Mouse (Mus musculus): Measurements from ENCODE around the gene Cib1. TPM values are rescaled to one million over a fixed set of nuclear protein-coding genes. Genes with fewer than 3 reads are reported as not detected.

Gene Cib1
- polyA plus RNA-seq, 1 experiment, result 344 TPM

DNA sequence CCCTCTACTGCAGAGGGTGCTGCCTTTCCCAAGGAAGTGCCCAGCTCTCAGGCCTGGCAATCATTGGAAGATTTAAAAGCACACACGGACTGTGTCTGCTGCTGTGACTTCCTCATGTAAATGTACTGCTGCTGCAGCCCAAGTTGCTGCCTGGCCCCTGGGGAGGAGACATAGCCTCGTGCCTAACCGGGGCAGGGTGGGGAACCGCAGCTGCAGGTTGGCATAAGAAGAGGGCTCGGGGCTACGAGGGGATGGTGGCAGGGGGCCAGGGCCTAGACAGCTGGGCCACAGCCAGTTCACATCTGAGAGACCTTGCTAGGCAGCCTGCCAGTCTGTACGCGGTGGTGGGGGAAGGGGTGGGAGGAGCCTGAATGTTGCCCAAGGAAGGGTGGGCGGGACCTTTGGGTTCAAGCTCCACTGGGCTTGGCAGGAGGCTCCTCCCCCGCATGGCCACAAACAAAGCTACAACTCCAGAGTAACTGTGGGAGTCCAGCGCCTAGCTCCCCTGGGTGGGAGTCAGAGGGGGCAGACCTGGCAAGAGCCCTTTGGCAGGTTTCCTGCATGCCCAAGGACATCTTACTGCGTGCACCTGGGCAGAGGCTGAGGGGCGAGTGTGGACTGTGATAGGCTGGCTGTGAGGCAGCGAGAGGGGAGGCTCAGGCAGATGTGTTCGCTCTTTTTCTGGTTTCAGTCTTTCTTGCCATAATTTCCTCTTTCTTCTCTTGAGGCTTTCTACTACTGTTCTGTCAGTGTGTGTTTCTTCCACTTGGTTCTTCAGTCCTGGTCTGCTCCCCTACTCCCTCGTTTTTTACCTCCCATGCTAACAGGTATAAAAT is 40.2 kb downstream of the Cib1 start:
- peak; percentile 97 for DNase-seq
- H3K4me3 ChIP-seq (ENCODE audit: insufficient read depth, low read depth, low read length), result peak overlapping the region; percentile 22; the same call in 1 of the 2 replicates
- whole genome bisulfite sequencing, result 6% methylated on average over 16 of the region's 16 CpGs

DNA sequence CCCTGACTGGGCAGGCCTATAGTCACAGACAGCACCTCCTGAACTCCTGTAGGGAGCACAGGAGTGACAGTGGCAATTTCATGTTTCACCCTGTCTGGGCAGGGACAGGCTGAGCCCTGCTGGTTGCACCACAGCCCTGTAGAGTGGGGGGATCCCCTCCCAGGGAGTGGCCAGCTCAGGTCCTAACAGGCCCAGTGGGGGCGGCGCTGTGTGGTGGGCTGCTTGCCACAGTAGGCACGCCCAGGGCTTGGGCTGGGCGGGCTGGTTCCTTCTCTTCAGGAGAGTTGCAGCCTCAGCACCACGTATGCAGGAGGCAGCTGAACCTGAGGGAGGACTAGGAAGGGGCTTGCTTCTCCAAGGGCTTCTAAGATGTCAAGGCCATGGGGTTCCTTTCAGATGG is 41.2 kb downstream of the Cib1 start:
- peaks cover 41% of the 10 kb centered on the region for H3K4me1 ChIP-seq (ENCODE audit: control insufficient read depth, insufficient read depth, low read length)
- H3K4me3 ChIP-seq (ENCODE audit: insufficient read depth, low read depth, low read length), result no peak overlapping the region
- H3K27ac ChIP-seq (ENCODE audit: insufficient read depth, low read depth, low read length), result peak overlapping the region; percentile 53
- WGBS, result 37% methylated on average over 5 of the region's 5 CpGs
- H3K36me3 ChIP-seq (ENCODE audit: control insufficient read depth, insufficient read depth, low read length), result no peaks in the 10 kb centered on the region
- no peaks in the 10 kb centered on the region for H3K27me3 ChIP-seq (replicated peaks; ENCODE audit: control insufficient read depth, insufficient read depth, low read length)
- DNase-seq, result peak; percentile 69
- TF ChIP-seq POLR2A (IDR thresholded peaks at IDR 0.05; ENCODE audit: low read depth, low read length) (no peak), CTCF (conservative IDR thresholded peaks at IDR 0.05; ENCODE audit: insufficient read depth, insufficient read length, low read depth, low read length) (no peak)

More for the DNA sequence above, 40.2 kb downstream of the Cib1 start:
- Histone ChIP-seq H3K36me3 (ENCODE audit: control insufficient read depth, insufficient read depth, low read length) (no peaks in the 10 kb centered on the region), H3K27me3 (replicated peaks; ENCODE audit: control insufficient read depth, insufficient read depth, low read length) (no peaks in the 10 kb centered on the region), H3K27ac (ENCODE audit: insufficient read depth, low read depth, low read length) (peak overlapping the region; percentile 72), H3K4me1 (ENCODE audit: control insufficient read depth, insufficient read depth, low read length) (peaks cover 42% of the 10 kb centered on the region)
- no peak for TF ChIP-seq CTCF (conservative IDR thresholded peaks at IDR 0.05; ENCODE audit: insufficient read depth, insufficient read length, low read depth, low read length)
- no peak for TF ChIP-seq POLR2A (IDR thresholded peaks at IDR 0.05; ENCODE audit: low read depth, low read length)

DNA sequence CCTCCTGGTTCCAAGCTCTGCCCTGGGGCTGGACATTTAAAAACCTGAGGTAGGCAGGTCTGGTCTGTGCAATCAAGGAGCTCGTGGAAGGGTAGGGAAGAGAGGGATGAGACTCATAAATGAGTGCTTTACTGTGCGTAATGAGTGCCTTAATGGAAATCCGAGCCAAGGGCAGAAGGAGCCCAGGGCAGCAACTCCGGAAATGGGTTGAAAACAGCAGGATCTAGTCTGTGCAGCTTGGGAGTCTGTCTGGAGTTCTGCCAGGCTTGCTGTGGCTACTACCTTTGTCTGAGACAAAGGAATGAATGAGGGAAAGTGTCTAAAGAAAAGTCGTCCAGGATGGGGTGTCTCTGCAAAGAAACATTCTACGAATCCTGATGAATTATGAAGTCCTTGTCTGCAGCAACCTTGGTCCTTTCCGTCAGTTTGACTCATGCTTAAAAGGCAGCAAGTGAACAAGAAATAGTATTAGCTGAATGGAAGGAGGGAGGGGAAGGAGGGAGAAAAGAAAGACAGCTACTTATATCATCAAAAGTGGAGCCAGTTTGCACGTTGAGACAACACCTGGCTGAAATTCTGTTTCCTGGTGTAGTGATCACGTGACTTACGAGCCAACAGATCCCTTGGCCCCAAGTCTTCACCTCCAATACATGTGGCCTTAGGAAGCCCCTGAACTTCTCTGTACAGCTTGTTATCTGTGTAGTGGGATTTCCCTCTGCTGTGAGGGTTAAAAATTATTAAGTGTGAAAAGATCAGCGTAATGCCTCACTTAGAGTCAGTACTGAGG is 43.3 kb downstream of the Cib1 start:
- Histone ChIP-seq H3K27ac (ENCODE audit: insufficient read depth, low read depth, low read length) (peak overlapping the region; percentile 11), H3K4me1 (ENCODE audit: control insufficient read depth, insufficient read depth, low read length) (peaks cover 46% of the 10 kb centered on the region), H3K4me3 (ENCODE audit: insufficient read depth, low read depth, low read length) (no peak overlapping the region), H3K27me3 (replicated peaks; ENCODE audit: control insufficient read depth, insufficient read depth, low read length) (no peaks in the 10 kb centered on the region), H3K36me3 (ENCODE audit: control insufficient read depth, insufficient read depth, low read length) (no peaks in the 10 kb centered on the region)
- TF ChIP-seq CTCF (conservative IDR thresholded peaks at IDR 0.05; ENCODE audit: insufficient read depth, insufficient read length, low read depth, low read length) (no peak), POLR2A (IDR thresholded peaks at IDR 0.05; ENCODE audit: low read depth, low read length) (no peak)
- peak; percentile 60 for DNase-seq
- 27% methylated on average over 11 of the region's 11 CpGs for WGBS

DNA sequence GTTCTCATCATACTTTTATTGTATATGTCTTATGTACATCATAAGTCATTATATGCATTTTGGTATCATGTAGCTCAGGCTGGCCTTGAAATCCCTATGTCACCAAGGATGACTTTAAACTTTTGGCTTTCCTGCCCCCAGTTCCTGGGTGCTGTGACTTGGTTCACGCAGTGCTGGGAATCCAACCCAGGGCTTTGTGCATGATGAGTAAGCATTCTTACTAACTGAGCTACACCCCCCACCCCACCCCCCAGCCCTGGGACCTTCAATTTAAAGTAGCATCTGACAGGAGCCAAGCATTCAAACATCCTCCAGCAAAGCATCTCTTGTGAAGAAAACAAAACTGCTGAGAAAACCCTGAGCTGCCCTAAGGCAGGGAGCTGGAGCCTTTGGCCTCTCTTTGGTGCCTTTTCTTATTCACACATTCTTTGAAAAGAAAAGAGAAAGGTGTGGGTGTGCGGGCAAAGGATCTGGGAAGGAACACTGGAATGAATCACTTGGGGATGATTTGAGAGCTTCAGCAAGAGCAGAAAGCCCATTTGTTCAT is 44.0 kb downstream of the Cib1 start:
- no peak overlapping the region for H3K4me3 ChIP-seq (ENCODE audit: insufficient read depth, low read depth, low read length)

DNA sequence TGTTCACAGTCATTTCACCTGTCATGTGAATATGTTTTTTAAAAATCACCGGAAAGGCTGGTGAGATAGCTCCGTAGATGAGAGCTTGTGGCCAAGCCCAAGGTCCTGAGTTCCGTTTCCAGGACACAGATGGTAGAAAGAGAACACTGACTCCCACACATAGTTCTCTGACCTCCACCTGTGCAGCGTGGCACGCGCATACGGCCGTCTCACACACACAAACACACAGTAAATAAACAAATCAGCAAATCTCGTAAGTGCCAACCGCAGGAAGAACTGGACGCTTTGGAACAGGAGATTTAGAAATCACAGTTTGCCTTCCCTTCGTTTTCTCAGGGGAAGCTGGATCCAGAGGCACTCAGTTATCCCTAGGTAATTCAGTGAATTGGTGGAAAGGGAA is 45.1 kb downstream of the Cib1 start:
- Histone ChIP-seq H3K27me3 (replicated peaks; ENCODE audit: control insufficient read depth, insufficient read depth, low read length) (no peaks in the 10 kb centered on the region), H3K36me3 (ENCODE audit: control insufficient read depth, insufficient read depth, low read length) (no peaks in the 10 kb centered on the region), H3K4me3 (ENCODE audit: insufficient read depth, low read depth, low read length) (peak overlapping the region; percentile 78), H3K4me1 (ENCODE audit: control insufficient read depth, insufficient read depth, low read length) (peaks cover 41% of the 10 kb centered on the region), H3K27ac (ENCODE audit: insufficient read depth, low read depth, low read length) (peak overlapping the region; percentile 97)
- TF ChIP-seq CTCF (conservative IDR thresholded peaks at IDR 0.05; ENCODE audit: insufficient read depth, insufficient read length, low read depth, low read length), result no peak
- no peak for TF ChIP-seq POLR2A (IDR thresholded peaks at IDR 0.05; ENCODE audit: low read depth, low read length)
- 38% methylated on average over 12 of the region's 12 CpGs for WGBS
- peak; percentile 20 for DNase-seq

More for the DNA sequence above, 44.0 kb downstream of the Cib1 start:
- no peak for DNase-seq
- H3K27ac ChIP-seq (ENCODE audit: insufficient read depth, low read depth, low read length), result peak overlapping the region; percentile 11
- 88% methylated on average over 2 of the region's 2 CpGs for WGBS
- peaks cover 46% of the 10 kb centered on the region for H3K4me1 ChIP-seq (ENCODE audit: control insufficient read depth, insufficient read depth, low read length)
- no peaks in the 10 kb centered on the region for H3K27me3 ChIP-seq (replicated peaks; ENCODE audit: control insufficient read depth, insufficient read depth, low read length)
- TF ChIP-seq CTCF (conservative IDR thresholded peaks at IDR 0.05; ENCODE audit: insufficient read depth, insufficient read length, low read depth, low read length) (no peak), POLR2A (IDR thresholded peaks at IDR 0.05; ENCODE audit: low read depth, low read length) (no peak)
- H3K36me3 ChIP-seq (ENCODE audit: control insufficient read depth, insufficient read depth, low read length), result no peaks in the 10 kb centered on the region

DNA sequence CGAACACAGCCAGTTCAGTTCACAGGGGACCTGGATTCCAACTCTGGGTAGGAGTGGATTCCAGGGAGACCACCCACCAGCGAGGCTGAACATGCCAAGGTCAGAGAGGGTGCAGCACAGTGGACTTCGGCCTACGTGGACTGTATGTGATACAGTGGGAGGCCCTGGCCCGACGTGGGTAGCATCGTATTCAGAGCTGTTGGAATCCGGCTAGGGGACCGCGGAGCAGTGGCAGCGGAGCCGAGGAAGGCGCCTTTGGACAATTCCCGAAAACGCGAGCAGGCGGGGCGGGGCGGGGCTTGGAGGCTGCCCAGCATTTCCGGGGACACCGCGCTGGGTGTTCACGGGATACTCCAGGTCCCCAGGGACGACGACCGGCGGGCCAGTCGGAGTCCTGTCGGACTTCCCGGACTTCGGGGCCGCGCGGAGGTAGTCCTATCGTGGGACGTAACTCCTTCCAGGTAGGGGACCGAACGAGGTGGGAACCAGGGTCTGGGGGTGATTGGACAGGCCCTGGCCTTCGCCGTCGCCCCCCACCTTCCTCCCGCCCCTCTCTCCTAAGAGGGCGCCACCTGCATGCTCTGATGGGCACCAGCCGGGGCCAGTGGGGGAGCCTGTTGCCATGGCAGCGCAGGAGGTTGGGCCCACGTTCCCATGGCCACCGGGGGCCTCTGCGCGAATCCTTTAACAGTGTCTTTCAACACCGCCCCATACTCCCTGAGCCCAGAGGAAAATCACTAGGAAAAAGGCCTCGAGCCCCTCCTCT is 45.9 kb downstream of the Cib1 start, which contains the start of gene Sema4b:
Sema4b (plus strand) TSS at position 311 of the 766 bp plus-strand sequence.
- WGBS, result 2% methylated on average over 51 of the region's 51 CpGs
- Histone ChIP-seq H3K27me3 (replicated peaks; ENCODE audit: control insufficient read depth, insufficient read depth, low read length) (no peaks in the 10 kb centered on the region), H3K36me3 (ENCODE audit: control insufficient read depth, insufficient read depth, low read length) (no peaks in the 10 kb centered on the region), H3K27ac (ENCODE audit: insufficient read depth, low read depth, low read length) (peak within 1 kb of the TSS; percentile 97), H3K4me3 (ENCODE audit: insufficient read depth, low read depth, low read length) (peak within 1 kb of the TSS; percentile 78), H3K4me1 (ENCODE audit: control insufficient read depth, insufficient read depth, low read length) (peaks cover 40% of the 10 kb centered on the region)
- DNase-seq, result peak; percentile 97
- TF ChIP-seq CTCF (conservative IDR thresholded peaks at IDR 0.05; ENCODE audit: insufficient read depth, insufficient read length, low read depth, low read length), result 0 out of 2 replicates have a peak, but pooled peaks have one; percentile 0
- TF ChIP-seq POLR2A (IDR thresholded peaks at IDR 0.05; ENCODE audit: low read depth, low read length), result peak; percentile 64

Measured in kidney, adult 2 months (tissue).